Mouse (Mus musculus): ENCODE measurements around the gene Fhdc1.

DNA sequence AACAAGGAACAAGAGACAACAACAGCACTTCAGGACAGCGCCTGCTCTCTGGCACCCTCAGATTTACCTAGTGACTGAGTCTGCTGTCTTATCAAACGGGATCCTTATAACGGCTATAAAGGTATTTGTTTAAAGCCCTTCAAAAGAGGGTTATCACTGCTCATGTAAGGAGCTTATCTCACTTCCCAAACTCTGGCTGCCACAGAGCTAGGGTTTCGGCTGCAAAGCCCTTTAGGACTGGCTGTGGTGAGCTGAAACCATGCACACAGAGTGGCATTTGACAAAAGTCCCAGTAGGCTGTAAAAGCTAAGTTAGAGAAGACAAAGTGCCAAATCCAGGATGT is 12.1 kb downstream of the Fhdc1 start:
- no peak for TF ChIP-seq EP300 (IDR thresholded peaks at IDR 0.05; ENCODE audit: low read depth)
- no peak for TF ChIP-seq CTCF (IDR thresholded peaks at IDR 0.05; ENCODE audit: low read depth)

All from heart, postnatal 0 days (tissue).